Mouse (Mus musculus): ENCODE data around the gene Rpusd1. TPM values are rescaled to one million over a fixed set of nuclear protein-coding genes. Genes with fewer than 3 reads are reported as not detected.

Gene Rpusd1
- polyA plus RNA-seq, 1 experiment from 2014 or later, result 30.3 TPM

DNA sequence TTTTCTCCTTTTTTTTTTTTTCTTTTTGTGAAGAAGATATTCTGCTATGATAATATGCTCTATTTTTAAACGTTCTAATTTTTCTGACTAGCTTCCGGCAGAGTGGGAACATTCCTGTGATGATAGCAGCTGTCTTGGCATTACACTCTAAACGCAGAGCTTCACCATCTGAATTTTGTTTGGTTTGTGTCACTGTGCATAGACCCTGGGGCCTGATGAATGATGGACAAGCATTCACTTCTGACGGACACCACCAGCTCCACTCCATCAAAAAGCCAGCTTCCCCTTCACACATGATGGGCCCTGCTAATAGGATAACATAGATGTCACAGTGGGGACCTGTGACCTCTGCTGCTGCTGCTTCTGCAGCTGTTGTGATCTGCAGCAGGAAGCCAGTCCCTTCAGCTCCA, 34.1 kb downstream of the Rpusd1 start:
- no peak overlapping the region for H3K9ac ChIP-seq (replicated peaks)
- peaks cover 6% of the 10 kb centered on the region for H3K27me3 ChIP-seq (replicated peaks)
- no peaks in the 10 kb centered on the region for H3K9me3 ChIP-seq (replicated peaks)
- no peak overlapping the region for H3K4me3 ChIP-seq (replicated peaks)
- 65% methylated on average over 4 of the region's 4 CpGs for WGBS
- H3K4me2 ChIP-seq, result no peak overlapping the region
- H3K36me3 ChIP-seq, result no peaks in the 10 kb centered on the region
- no peak for ATAC-seq (ENCODE audit: low FRiP score)
- H3K4me1 ChIP-seq, result no peaks in the 10 kb centered on the region
- H3K27ac ChIP-seq (replicated peaks), result no peak overlapping the region

DNA sequence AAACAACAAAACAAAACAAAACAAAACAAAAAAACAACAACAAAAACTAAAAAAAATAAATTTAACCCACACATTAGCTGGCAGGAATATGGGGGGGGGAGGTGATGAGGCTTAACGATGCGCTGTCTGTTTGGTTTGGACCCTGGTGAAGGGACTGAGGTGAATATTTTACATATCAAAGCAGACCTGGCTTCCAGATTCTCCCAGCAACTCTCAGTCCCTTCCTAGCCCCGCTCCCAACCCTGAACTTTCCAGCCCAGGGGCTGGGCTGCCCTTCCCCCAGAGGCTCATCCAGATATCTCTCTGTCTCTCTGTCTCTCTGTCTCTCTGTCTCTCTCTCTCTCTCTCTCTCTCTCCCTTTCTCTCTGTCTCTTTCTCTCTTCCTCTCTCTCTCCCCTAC, 35.1 kb downstream of the Rpusd1 start:
- no peaks in the 10 kb centered on the region for H3K9me3 ChIP-seq (replicated peaks)
- 36% methylated on average over 3 of the region's 3 CpGs for WGBS
- H3K27me3 ChIP-seq (replicated peaks), result peaks cover 14% of the 10 kb centered on the region
- no peak overlapping the region for H3K9ac ChIP-seq (replicated peaks)
- no peaks in the 10 kb centered on the region for H3K4me1 ChIP-seq
- H3K36me3 ChIP-seq, result no peaks in the 10 kb centered on the region
- H3K27ac ChIP-seq (replicated peaks), result no peak overlapping the region
- no peak overlapping the region for H3K4me3 ChIP-seq (replicated peaks)
- ATAC-seq (ENCODE audit: low FRiP score), result no peak
- H3K4me2 ChIP-seq, result no peak overlapping the region

DNA sequence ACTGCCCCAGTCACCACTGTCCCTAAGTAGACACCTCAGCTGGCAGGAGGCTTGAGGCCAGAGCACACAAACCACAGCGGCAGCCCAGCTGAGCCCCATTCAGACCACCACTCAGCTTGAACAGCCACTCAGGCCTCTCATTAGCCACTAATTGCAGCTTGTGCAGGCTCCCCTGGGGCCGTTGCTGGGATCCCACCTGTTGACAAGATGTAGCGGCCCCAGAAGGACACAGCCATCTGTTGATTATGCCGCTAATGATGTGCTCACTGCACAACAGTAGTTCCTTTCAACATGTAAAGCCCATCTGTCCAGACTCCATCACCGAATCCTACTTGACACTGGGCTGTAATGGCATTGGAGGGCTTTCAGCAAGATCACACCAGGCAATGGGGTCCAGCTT, 38.4 kb downstream of the Rpusd1 start:
- no peaks in the 10 kb centered on the region for H3K9me3 ChIP-seq (replicated peaks)
- 25% methylated on average over 5 of the region's 5 CpGs for WGBS
- ATAC-seq (ENCODE audit: low FRiP score), result no peak

DNA sequence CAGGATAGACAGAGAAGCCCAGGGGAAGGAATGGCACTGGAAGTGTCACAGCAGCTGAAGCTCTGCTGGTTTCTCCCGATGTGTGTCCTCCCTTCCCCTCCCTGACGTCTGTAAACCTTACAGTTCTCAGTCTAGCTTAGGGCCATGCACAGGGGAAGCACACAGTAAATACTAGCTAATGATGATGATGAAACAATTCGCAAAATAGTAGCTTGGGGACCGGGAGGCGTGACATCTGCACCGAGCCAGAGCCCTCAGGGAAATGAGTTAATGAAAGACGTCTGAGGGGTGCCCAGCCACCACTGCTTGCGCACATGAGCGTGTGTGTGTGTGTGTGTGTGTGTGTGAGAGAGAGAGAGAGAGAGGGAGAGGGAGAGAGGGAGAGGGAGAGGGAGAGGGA, 41.9 kb downstream of the Rpusd1 start:
- no peak overlapping the region for H3K4me3 ChIP-seq (replicated peaks)
- no peak overlapping the region for H3K27ac ChIP-seq (replicated peaks)
- no peak for ATAC-seq (ENCODE audit: low FRiP score)
- no peaks in the 10 kb centered on the region for H3K9me3 ChIP-seq (replicated peaks)
- no peak overlapping the region for H3K9ac ChIP-seq (replicated peaks)
- peaks cover 10% of the 10 kb centered on the region for H3K4me1 ChIP-seq
- H3K4me2 ChIP-seq, result no peak overlapping the region
- H3K36me3 ChIP-seq, result no peaks in the 10 kb centered on the region
- 40% methylated on average over 9 of the region's 9 CpGs for WGBS
- H3K27me3 ChIP-seq (replicated peaks), result peaks cover 28% of the 10 kb centered on the region

More for the DNA sequence above, 38.4 kb downstream of the Rpusd1 start:
- H3K4me3 ChIP-seq (replicated peaks), result no peak overlapping the region
- no peak overlapping the region for H3K9ac ChIP-seq (replicated peaks)
- H3K36me3 ChIP-seq, result no peaks in the 10 kb centered on the region
- H3K27me3 ChIP-seq (replicated peaks), result peaks cover 28% of the 10 kb centered on the region
- no peak overlapping the region for H3K4me2 ChIP-seq
- H3K27ac ChIP-seq (replicated peaks), result no peak overlapping the region
- no peaks in the 10 kb centered on the region for H3K4me1 ChIP-seq

GRCm38 (mm10) chr17:25773549-25774120, 46.2 kb downstream of the Rpusd1 start, which contains the start of gene Narfl:
TSS of gene Narfl (plus strand) at chr17:25773776.
- Histone ChIP-seq H3K36me3 (0 out of 2 replicates have a peak, but pooled peaks cover 3% of the 10 kb centered on the region), H3K4me3 (replicated peaks) (peak within 1 kb of the TSS; percentile 80), H3K9me3 (replicated peaks) (no peaks in the 10 kb centered on the region), H3K4me2 (peak within 1 kb of the TSS; percentile 73), H3K4me1 (peaks cover 21% of the 10 kb centered on the region), H3K9ac (replicated peaks) (peak within 1 kb of the TSS; percentile 86), H3K27ac (replicated peaks) (peak within 1 kb of the TSS; percentile 46; the same call in 1 of the 2 replicates), H3K27me3 (replicated peaks) (peaks cover 6% of the 10 kb centered on the region; the same call in 1 of the 2 replicates)
- ATAC-seq (ENCODE audit: low FRiP score), result peak; percentile 89
- WGBS, result under 1% methylated on average over 37 of the region's 37 CpGs

- Histone ChIP-seq H3K4me3 (replicated peaks) (no peak overlapping the region), H3K4me1 (peaks cover 21% of the 10 kb centered on the region), H3K9ac (replicated peaks) (no peak overlapping the region), H3K4me2 (no peak overlapping the region), H3K27ac (replicated peaks) (no peak overlapping the region), H3K36me3 (0 out of 2 replicates have a peak, but pooled peaks cover 9% of the 10 kb centered on the region), H3K9me3 (replicated peaks) (no peaks in the 10 kb centered on the region), H3K27me3 (replicated peaks) (no peaks in the 10 kb centered on the region; the same call in 1 of the 2 replicates)
- ATAC-seq (ENCODE audit: low FRiP score), result no peak
- 85% methylated on average over 10 of the region's 10 CpGs for WGBS
Measured at GRCm38 (mm10) chr17:25775318-25776062, 48.0 kb downstream of the Rpusd1 start.

DNA sequence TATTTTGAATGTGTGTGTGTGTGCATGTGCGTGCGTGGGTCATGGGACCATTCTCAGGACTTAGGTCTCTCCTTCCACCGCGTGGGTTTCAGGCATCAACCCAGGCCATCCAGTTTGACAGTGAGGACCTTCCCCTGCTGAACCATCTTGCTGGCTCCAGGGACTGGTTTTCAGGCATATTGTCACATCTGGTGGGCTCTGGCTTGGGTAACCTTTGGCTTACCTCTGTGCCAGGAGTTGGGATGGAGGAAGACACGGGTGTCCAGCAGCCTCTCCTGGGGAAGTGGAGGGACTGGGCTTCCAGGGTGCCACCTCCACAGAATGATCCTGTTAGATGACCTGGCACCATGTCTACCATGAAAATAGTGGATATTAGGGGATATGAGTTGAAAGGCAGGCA, 50.5 kb downstream of the Rpusd1 start:
- no peak overlapping the region for H3K27ac ChIP-seq (replicated peaks)
- no peaks in the 10 kb centered on the region for H3K9me3 ChIP-seq (replicated peaks)
- no peak overlapping the region for H3K4me2 ChIP-seq
- H3K27me3 ChIP-seq (replicated peaks), result no peaks in the 10 kb centered on the region
- no peak overlapping the region for H3K4me3 ChIP-seq (replicated peaks)
- H3K4me1 ChIP-seq, result peaks cover 27% of the 10 kb centered on the region
- WGBS, result 94% methylated on average over 5 of the region's 5 CpGs
- no peak for ATAC-seq (ENCODE audit: low FRiP score)
- peaks cover 34% of the 10 kb centered on the region for H3K36me3 ChIP-seq
- no peak overlapping the region for H3K9ac ChIP-seq (replicated peaks)

Small RNA genes lying within 50 kb of the gene (microRNA-seq; reads per million reads assigned to microRNA genes)
- not detected for gene Gm25083
- not detected for gene Mir6966

Other genes starting within 250 kb of the Rpusd1 start
- 0.64 and 0.93 TPM in 2 replicates for gene Sstr5, start 230.4 kb upstream of the Rpusd1 start, polyA plus RNA-seq (2015; fragmentation: Nextera tagmentation; extraction: Ambion mirVana)
- 16.0 and 16.9 TPM in 2 replicates for gene Sox8, start 157.0 kb upstream of the Rpusd1 start, polyA plus RNA-seq (2015; fragmentation: Nextera tagmentation; extraction: Ambion mirVana)
- 26.2 and 26.9 TPM in 2 replicates for gene Lmf1, start 148.6 kb upstream of the Rpusd1 start, polyA plus RNA-seq (2015; fragmentation: Nextera tagmentation; extraction: Ambion mirVana)
- gene Gng13, start 10.5 kb upstream of the Rpusd1 start, polyA plus RNA-seq (2015; fragmentation: Nextera tagmentation; extraction: Ambion mirVana), result 8.0 and 8.3 TPM in 2 replicates
- 5.8 and 10.1 TPM in 2 replicates for gene Chtf18, start 251 bp upstream of the Rpusd1 start, polyA plus RNA-seq (2015; fragmentation: Nextera tagmentation; extraction: Ambion mirVana)
- not detected in 2 replicates for gene Mslnl, start 8.4 kb downstream of the Rpusd1 start, polyA plus RNA-seq (2015; fragmentation: Nextera tagmentation; extraction: Ambion mirVana)
- 1.4 and 2.0 TPM in 2 replicates for gene Msln, start 26.7 kb downstream of the Rpusd1 start, polyA plus RNA-seq (2015; fragmentation: Nextera tagmentation; extraction: Ambion mirVana)
- gene Narfl, start 46.1 kb downstream of the Rpusd1 start, polyA plus RNA-seq (2015; fragmentation: Nextera tagmentation; extraction: Ambion mirVana), result 26.6 and 30.6 TPM in 2 replicates
- 137 and 153 TPM in 2 replicates for gene Haghl, start 58.0 kb downstream of the Rpusd1 start, polyA plus RNA-seq (2015; fragmentation: Nextera tagmentation; extraction: Ambion mirVana)
- 0.17 and 0.41 TPM in 2 replicates for gene Ccdc78, start 58.9 kb downstream of the Rpusd1 start, polyA plus RNA-seq (2015; fragmentation: Nextera tagmentation; extraction: Ambion mirVana)
- 94.0 and 94.1 TPM in 2 replicates for gene Fam173a, start 65.2 kb downstream of the Rpusd1 start, polyA plus RNA-seq (2015; fragmentation: Nextera tagmentation; extraction: Ambion mirVana)
- 3.1 TPM in 1 of 2 replicates, not detected in the other for gene AC134908.4, start 68.0 kb downstream of the Rpusd1 start, polyA plus RNA-seq (2015; fragmentation: Nextera tagmentation; extraction: Ambion mirVana)
- gene Metrn, start 69.5 kb downstream of the Rpusd1 start, polyA plus RNA-seq (2015; fragmentation: Nextera tagmentation; extraction: Ambion mirVana), result 72.7 and 75.2 TPM in 2 replicates
- gene Fbxl16, start 81.4 kb downstream of the Rpusd1 start, polyA plus RNA-seq (2015; fragmentation: Nextera tagmentation; extraction: Ambion mirVana), result 31.3 and 40.9 TPM in 2 replicates
- 26.5 and 29.9 TPM in 2 replicates for gene Wdr24, start 96.0 kb downstream of the Rpusd1 start, polyA plus RNA-seq (2015; fragmentation: Nextera tagmentation; extraction: Ambion mirVana)
- gene Jmjd8, start 101.2 kb downstream of the Rpusd1 start, polyA plus RNA-seq (2015; fragmentation: Nextera tagmentation; extraction: Ambion mirVana), result 48.5 and 49.8 TPM in 2 replicates
- gene Stub1, start 105.7 kb downstream of the Rpusd1 start, polyA plus RNA-seq (2015; fragmentation: Nextera tagmentation; extraction: Ambion mirVana), result 380 TPM in 2 replicates
- 45.9 and 56.9 TPM in 2 replicates for gene Rhbdl1, start 109.6 kb downstream of the Rpusd1 start, polyA plus RNA-seq (2015; fragmentation: Nextera tagmentation; extraction: Ambion mirVana)
- 11.6 and 14.6 TPM in 2 replicates for gene Gm20683, start 114.1 kb downstream of the Rpusd1 start, polyA plus RNA-seq (2015; fragmentation: Nextera tagmentation; extraction: Ambion mirVana)
- 17.8 and 23.0 TPM in 2 replicates for gene Rhot2, start 117.2 kb downstream of the Rpusd1 start, polyA plus RNA-seq (2015; fragmentation: Nextera tagmentation; extraction: Ambion mirVana)
- gene Wdr90, start 133.8 kb downstream of the Rpusd1 start, polyA plus RNA-seq (2015; fragmentation: Nextera tagmentation; extraction: Ambion mirVana), result 15.5 and 18.1 TPM in 2 replicates
- 30.3 and 30.7 TPM in 2 replicates for gene Mcrip2, start 141.1 kb downstream of the Rpusd1 start, polyA plus RNA-seq (2015; fragmentation: Nextera tagmentation; extraction: Ambion mirVana)
- 64.9 and 65.4 TPM in 2 replicates for gene Mettl26, start 147.4 kb downstream of the Rpusd1 start, polyA plus RNA-seq (2015; fragmentation: Nextera tagmentation; extraction: Ambion mirVana)
- 0.47 and 0.52 TPM in 2 replicates for gene Wfikkn1, start 153.2 kb downstream of the Rpusd1 start, polyA plus RNA-seq (2015; fragmentation: Nextera tagmentation; extraction: Ambion mirVana)
- 46.2 and 50.5 TPM in 2 replicates for gene Rab40c, start 192.1 kb downstream of the Rpusd1 start, polyA plus RNA-seq (2015; fragmentation: Nextera tagmentation; extraction: Ambion mirVana)
- 71.9 and 78.2 TPM in 2 replicates for gene Pigq, start 217.3 kb downstream of the Rpusd1 start, polyA plus RNA-seq (2015; fragmentation: Nextera tagmentation; extraction: Ambion mirVana)
- gene Nhlrc4, start 217.3 kb downstream of the Rpusd1 start, polyA plus RNA-seq (2015; fragmentation: Nextera tagmentation; extraction: Ambion mirVana), result not detected in 2 replicates
- 0.24 TPM in 1 of 2 replicates, not detected in the other for gene A930017K11Rik, start 224.9 kb downstream of the Rpusd1 start, polyA plus RNA-seq (2015; fragmentation: Nextera tagmentation; extraction: Ambion mirVana)